In the genomic region with DNA sequence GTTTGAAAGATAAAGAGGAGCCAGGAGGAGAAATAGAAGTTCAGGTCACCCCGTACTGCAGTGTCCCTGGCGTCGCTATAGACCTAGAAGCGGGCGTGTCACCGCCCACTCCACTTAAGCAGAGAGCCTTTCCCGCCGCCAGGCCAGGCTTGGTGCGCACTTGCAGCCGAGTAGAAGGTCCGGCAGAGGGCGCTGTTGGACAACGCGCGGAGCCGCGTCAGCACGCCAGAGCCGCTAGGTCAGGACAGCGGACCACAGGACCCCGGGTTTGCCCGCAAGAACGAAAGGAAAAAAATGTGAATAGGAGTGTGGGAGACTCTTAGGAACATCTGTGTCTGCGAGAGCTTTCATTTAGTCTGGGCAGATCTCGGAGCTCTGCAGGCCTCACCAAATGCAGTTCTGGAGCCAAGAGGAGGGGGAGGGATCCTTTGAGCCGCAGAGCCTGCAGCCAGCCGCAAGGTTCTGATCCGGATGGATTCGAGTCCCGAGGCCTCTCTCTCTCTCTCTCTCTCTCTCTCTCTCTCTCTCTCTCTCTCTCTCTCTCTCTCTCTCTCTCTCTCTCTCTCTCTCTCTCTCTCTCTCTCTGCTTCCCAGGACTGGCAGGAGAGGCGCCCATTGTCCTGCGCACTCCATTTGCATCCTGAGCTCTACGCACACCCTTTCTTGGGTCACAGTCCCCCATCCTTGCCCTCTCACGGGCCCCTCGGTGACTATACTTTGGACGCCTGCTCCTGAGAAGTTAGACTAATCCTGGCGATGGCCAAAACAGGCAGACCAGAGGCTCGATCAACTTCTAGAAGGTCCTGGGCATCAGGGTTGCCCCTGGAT, we compare ENCODE assay signal across 8 mouse cellular contexts. TPM values are rescaled to one million over a fixed set of nuclear protein-coding genes. Genes with fewer than 3 reads are reported as not detected.
DNase-seq lines count a peak whose midpoint lies in the region; ATAC-seq lines count a peak whose summit lies in the region.

No protein-coding gene starts in this region.

- 3% methylated on average over 36 of the region's 38 CpGs for WGBS in limb, embryonic 15.5 days

- no peaks in the 10 kb centered on the region for H3K36me3 ChIP-seq in limb, embryonic 15.5 days

- no peaks in the 10 kb centered on the region for H3K9me3 ChIP-seq in limb, embryonic 15.5 days

- peak; percentile 71 for ATAC-seq in limb, embryonic 15.5 days (ENCODE audit: insufficient number of reproducible peaks, low FRiP score, low TSS enrichment, low read depth)

- no peak overlapping the region for H3K27ac ChIP-seq in limb, embryonic 15.5 days

- no peak overlapping the region for H3K9ac ChIP-seq in limb, embryonic 15.5 days

- H3K27me3 ChIP-seq in limb, embryonic 15.5 days, result peaks cover 84% of the 10 kb centered on the region

- H3K4me1 ChIP-seq in limb, embryonic 15.5 days, result peaks cover 16% of the 10 kb centered on the region

- peak overlapping the region; percentile 50 for H3K4me2 ChIP-seq in limb, embryonic 15.5 days

- H3K4me3 ChIP-seq in limb, embryonic 15.5 days, result peak overlapping the region; percentile 29

- DNase-seq in layer of hippocampus, adult 11-12 months (ENCODE audit: low spot score), result peak; percentile 85
- DNase-seq in layer of hippocampus, adult 9-10 months (ENCODE audit: low spot score), result no peak
- peak; percentile 86 for DNase-seq in embryo, embryonic 9.5 days (ENCODE audit: extremely low spot score)
- DNase-seq in heart, adult 18-20 months, result peak; percentile 83 to 91
- DNase-seq in kidney, adult 18-20 months, result peak; percentile 89
- peak; percentile 47 to 74 for DNase-seq in monocyte, adult 2 months (ENCODE audit: low read depth in 1 of 2, low spot score in 2 of 2)
- DNase-seq in spleen, postnatal 14 days (ENCODE audit: low spot score in 2 of 2), result peak; percentile 56 to 72

RNA-seq across cellular contexts. Expression of gene Polg, which starts 30.0 kb away (rescaled TPM):
- 10 to 100 TPM; 56.1 to 60.0 TPM for total RNA-seq in heart, adult 18-20 months (2021)
- 30.9 and 33.7 TPM in 2 replicates for polyA plus RNA-seq in limb, embryonic 15.5 days (2015; fragmentation: Nextera tagmentation; extraction: Ambion mirVana)
